Mouse (Mus musculus) lung, embryonic 16.5 days (tissue): ENCODE data around the gene Tprg. TPM values are rescaled to one million over a fixed set of nuclear protein-coding genes. Genes with fewer than 3 reads are reported as not detected.
A peak's percentile ranks its signal among the peaks of the same experiment; 100 is the strongest.

Source experiments
- ATAC-seq: fragments of 200-750 bp; cut with Nextera tagmentation; 2 replicates; pipeline ENCODE4 v1.8.0; 2017; ENCODE audit warnings: low read depth, mild to moderate bottlenecking, moderate library complexity
- H3K27ac ChIP-seq: fragments of 300-500 bp; sonication (generic); 2 replicates; pipeline ENCODE4 v1.5.1; 2014; ENCODE audit warnings: mild to moderate bottlenecking, control low read depth, low read length
- H3K27me3 ChIP-seq: fragments of 300-500 bp; sonication (generic); 2 replicates; pipeline ENCODE4 v1.6.1; 2014; ENCODE audit warnings: low read depth, low read length, mixed read lengths; ENCODE audit not compliant: control insufficient read depth, insufficient read depth
- H3K36me3 ChIP-seq: fragments of 300-500 bp; sonication (generic); 2 replicates; pipeline ENCODE4 v1.6.1; 2014; ENCODE audit warnings: low read length; ENCODE audit not compliant: control insufficient read depth, insufficient read depth
- H3K4me1 ChIP-seq: fragments of 300-500 bp; sonication (generic); replicated peaks from 2 replicates; pipeline ENCODE4 v1.6.1; 2014; ENCODE audit warnings: low read length, mixed read lengths; ENCODE audit not compliant: control insufficient read depth, insufficient read depth
- H3K4me2 ChIP-seq: fragments of 300-500 bp; sonication (generic); 2 replicates; pipeline ENCODE4 v1.6.1; 2014; ENCODE audit warnings: low read depth, low read length, control low read depth
- H3K4me3 ChIP-seq: fragments of 300-500 bp; sonication (generic); 2 replicates; pipeline ENCODE4 v1.5.1; 2014; ENCODE audit warnings: mild to moderate bottlenecking, low read length, control low read depth
- H3K9ac ChIP-seq: fragments of 300-500 bp; sonication (generic); 2 replicates; pipeline ENCODE4 v1.6.1; 2014; ENCODE audit warnings: low read length, control low read depth
- H3K9me3 ChIP-seq: fragments of 300-500 bp; sonication (generic); 2 replicates; pipeline ENCODE4 v1.6.1; 2016; ENCODE audit warnings: low read length; ENCODE audit not compliant: control insufficient read depth
- WGBS: fragments of 180-500 bp; shearing (Covaris S2); extraction: QIAGEN DNeasy Blood & Tissue Kit; methylation state at CpG from one replicate; pipeline ENCODE4 v1.1.7; 2014; 5-methylcytosine and 5-hydroxymethylcytosine counted together
- polyA plus RNA-seq: library from polyadenylated mRNA; unstranded; fragments of >200 nt; fragmentation: Nextera tagmentation; extraction: Ambion mirVana; gene quantifications from 2 replicates; pipeline ENCODE4 v1.2.1, GENCODE M21; 2015

Tprg gene
- polyA plus RNA-seq, 1 experiment from 2014 or later, result 0.19 TPM

DNA sequence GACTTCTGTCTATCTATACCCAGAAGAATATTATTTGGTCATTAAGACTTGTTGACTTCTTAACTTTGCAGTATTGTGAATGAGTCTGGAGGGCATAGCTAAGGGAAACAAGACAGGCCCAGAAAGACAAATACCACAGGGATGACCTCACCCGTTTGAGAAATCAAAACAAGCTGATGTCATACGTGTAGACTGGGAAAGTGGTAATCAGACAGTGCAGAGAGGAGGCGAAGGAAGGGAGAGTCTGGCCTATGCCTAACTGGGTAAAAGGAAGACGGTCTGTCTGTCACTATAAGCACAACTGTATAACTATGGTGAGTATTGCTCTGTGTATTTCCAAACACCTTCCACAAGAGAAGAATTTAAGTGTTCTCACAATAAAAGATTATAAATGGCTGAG lies 23.7 kb upstream of the Tprg start:
- WGBS, result 49% methylated on average over 4 of the region's 4 CpGs

GRCm38 (mm10) chr16:25263520-25264149 lies 23.0 kb upstream of the Tprg start:
- Histone ChIP-seq H3K36me3 (no peaks in the 10 kb centered on the region), H3K4me3 (no peak overlapping the region), H3K4me2 (no peak overlapping the region), H3K4me1 (no peaks in the 10 kb centered on the region), H3K27me3 (no peaks in the 10 kb centered on the region; the same call in 1 of the 2 replicates), H3K9ac (no peak overlapping the region), H3K27ac (no peak overlapping the region), H3K9me3 (no peaks in the 10 kb centered on the region)
- WGBS, result 32% methylated on average over 9 of the region's 9 CpGs
- 0 out of 2 replicates have a peak, but pooled peaks have one; percentile 26 for ATAC-seq

More for the DNA sequence above, 23.7 kb upstream of the Tprg start:
- Histone ChIP-seq H3K4me3 (no peak overlapping the region), H3K4me1 (no peaks in the 10 kb centered on the region), H3K27ac (no peak overlapping the region), H3K9me3 (no peaks in the 10 kb centered on the region), H3K4me2 (no peak overlapping the region), H3K9ac (no peak overlapping the region), H3K36me3 (no peaks in the 10 kb centered on the region), H3K27me3 (no peaks in the 10 kb centered on the region; the same call in 1 of the 2 replicates)
- no peak for ATAC-seq

DNA sequence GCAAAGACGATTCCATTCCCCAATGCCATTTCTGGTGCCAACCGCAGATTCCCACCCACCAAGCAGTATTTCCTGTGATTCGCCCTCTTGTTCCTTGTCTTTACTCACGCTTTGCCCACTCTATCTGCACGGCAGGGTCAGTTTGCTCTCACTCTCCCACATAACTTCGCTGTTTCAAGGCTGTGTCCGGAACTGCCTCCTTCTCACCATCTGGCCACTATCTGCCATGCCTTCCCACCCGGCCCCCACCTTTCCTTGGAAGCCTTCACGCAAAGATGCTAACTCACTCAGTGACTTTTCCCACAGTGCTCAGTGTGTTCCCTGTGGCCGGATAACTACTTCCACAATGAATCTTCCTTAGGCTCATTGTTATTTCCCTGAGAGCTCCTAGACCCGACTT lies 21.4 kb upstream of the Tprg start:
- Histone ChIP-seq H3K4me2 (no peak overlapping the region), H3K4me3 (no peak overlapping the region), H3K27me3 (no peaks in the 10 kb centered on the region; the same call in 1 of the 2 replicates), H3K4me1 (no peaks in the 10 kb centered on the region), H3K36me3 (no peaks in the 10 kb centered on the region), H3K9ac (no peak overlapping the region), H3K9me3 (no peaks in the 10 kb centered on the region), H3K27ac (no peak overlapping the region)
- WGBS, result 74% methylated on average over 11 of the region's 11 CpGs
- no peak for ATAC-seq

- no peaks in the 10 kb centered on the region for H3K36me3 ChIP-seq
- no peak overlapping the region for H3K4me2 ChIP-seq
- H3K27ac ChIP-seq, result no peak overlapping the region
- H3K27me3 ChIP-seq, result no peaks in the 10 kb centered on the region; the same call in 1 of the 2 replicates
- ATAC-seq, result no peak
- H3K9ac ChIP-seq, result no peak overlapping the region
- WGBS, result 30% methylated on average over 4 of the region's 4 CpGs
- H3K4me1 ChIP-seq, result no peaks in the 10 kb centered on the region
- no peaks in the 10 kb centered on the region for H3K9me3 ChIP-seq
- no peak overlapping the region for H3K4me3 ChIP-seq
Measured at GRCm38 (mm10) chr16:25268276-25268675, 18.3 kb upstream of the Tprg start.

GRCm38 (mm10) chr16:25282563-25282962 lies 4.1 kb upstream of the Tprg start:
- no peak for ATAC-seq

GRCm38 (mm10) chr16:25293753-25294152 lies 7.1 kb downstream of the Tprg start:
- no peaks in the 10 kb centered on the region for H3K9me3 ChIP-seq
- no peaks in the 10 kb centered on the region for H3K36me3 ChIP-seq
- no peaks in the 10 kb centered on the region for H3K4me1 ChIP-seq
- ATAC-seq, result no peak
- H3K9ac ChIP-seq, result no peak overlapping the region
- no peak overlapping the region for H3K4me3 ChIP-seq
- no peak overlapping the region for H3K4me2 ChIP-seq
- H3K27ac ChIP-seq, result no peak overlapping the region
- WGBS, result 71% methylated on average over 2 of the region's 2 CpGs
- no peaks in the 10 kb centered on the region for H3K27me3 ChIP-seq

More at GRCm38 (mm10) chr16:25282563-25282962, 4.1 kb upstream of the Tprg start:
- H3K4me1 ChIP-seq, result no peaks in the 10 kb centered on the region
- no peak overlapping the region for H3K4me3 ChIP-seq
- no peaks in the 10 kb centered on the region for H3K9me3 ChIP-seq
- H3K27ac ChIP-seq, result no peak overlapping the region
- H3K4me2 ChIP-seq, result no peak overlapping the region
- 71% methylated on average over 4 of the region's 4 CpGs for WGBS
- no peaks in the 10 kb centered on the region for H3K36me3 ChIP-seq
- no peaks in the 10 kb centered on the region for H3K27me3 ChIP-seq
- no peak overlapping the region for H3K9ac ChIP-seq

DNA sequence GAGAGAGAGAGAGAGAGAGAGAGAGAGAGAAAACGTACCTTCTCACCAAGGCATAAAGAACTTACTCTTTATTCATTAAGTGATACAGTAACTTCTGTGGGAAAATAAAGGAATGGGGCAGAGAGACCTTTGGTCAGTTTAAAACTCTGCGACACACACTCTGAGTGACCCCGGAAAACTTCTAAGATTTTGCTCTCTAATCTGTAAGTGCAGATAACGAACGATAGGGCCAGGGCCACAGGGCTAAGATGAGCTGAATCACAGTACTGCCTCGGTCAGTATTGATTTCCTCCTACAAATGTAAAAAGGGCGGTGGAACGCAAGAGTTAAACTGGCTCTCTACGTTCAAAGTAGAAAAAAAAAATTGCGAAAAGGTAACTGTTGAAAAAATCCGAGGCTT lies 8.9 kb downstream of the Tprg start:
- Histone ChIP-seq H3K9ac (no peak overlapping the region), H3K4me3 (no peak overlapping the region), H3K4me1 (no peaks in the 10 kb centered on the region), H3K36me3 (no peaks in the 10 kb centered on the region), H3K9me3 (no peaks in the 10 kb centered on the region), H3K27ac (no peak overlapping the region), H3K27me3 (no peaks in the 10 kb centered on the region), H3K4me2 (no peak overlapping the region)
- ATAC-seq, result no peak
- 73% methylated on average over 11 of the region's 11 CpGs for WGBS

DNA sequence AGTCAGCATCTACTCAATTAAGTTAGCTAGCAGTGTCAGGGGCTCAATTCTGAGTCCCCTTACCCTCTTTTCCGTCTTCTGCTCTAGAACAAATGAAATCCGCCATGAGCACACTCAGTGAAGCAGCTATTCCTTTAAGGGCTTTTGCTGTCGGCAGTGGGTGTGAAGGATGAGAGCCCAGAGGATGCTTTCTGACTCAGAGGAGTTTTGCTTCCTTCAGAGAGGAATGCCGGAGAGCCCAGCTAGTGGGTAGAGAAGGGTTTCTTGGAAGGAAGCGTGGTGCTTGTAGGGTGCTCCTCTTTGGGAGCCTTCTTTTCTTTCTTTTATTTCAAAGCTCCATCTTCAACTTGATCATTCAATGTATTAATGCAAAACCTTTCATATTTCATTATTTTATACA lies 10.1 kb downstream of the Tprg start:
- Histone ChIP-seq H3K36me3 (no peaks in the 10 kb centered on the region), H3K4me1 (no peaks in the 10 kb centered on the region), H3K9me3 (no peaks in the 10 kb centered on the region), H3K27ac (no peak overlapping the region), H3K27me3 (no peaks in the 10 kb centered on the region), H3K4me2 (no peak overlapping the region), H3K4me3 (no peak overlapping the region), H3K9ac (no peak overlapping the region)
- WGBS, result 79% methylated on average over 5 of the region's 5 CpGs
- ATAC-seq, result no peak

DNA sequence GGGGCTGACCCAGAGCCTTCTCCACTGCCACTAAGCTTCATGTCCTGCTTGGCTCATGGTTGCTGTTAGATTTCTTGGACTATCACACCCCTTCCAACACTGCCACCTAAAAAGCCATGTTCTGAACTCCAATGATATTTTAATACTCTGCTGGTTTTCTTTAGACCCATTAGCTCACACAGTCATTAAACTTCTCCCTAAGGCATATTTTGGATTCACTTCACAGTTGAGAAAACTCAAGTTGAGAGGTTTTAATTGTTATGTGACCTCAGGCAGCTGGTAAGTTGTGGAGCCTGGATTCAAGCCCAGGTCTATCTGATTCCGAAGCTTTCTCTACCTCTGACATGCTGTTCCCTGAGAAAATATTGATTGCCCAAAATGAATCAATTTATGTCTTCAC lies 11.6 kb downstream of the Tprg start:
- H3K4me1 ChIP-seq, result no peaks in the 10 kb centered on the region
- no peak overlapping the region for H3K27ac ChIP-seq
- no peak for ATAC-seq
- H3K4me3 ChIP-seq, result no peak overlapping the region
- no peaks in the 10 kb centered on the region for H3K36me3 ChIP-seq
- H3K9me3 ChIP-seq, result no peaks in the 10 kb centered on the region
- no peak overlapping the region for H3K9ac ChIP-seq
- no peak overlapping the region for H3K4me2 ChIP-seq
- no peaks in the 10 kb centered on the region for H3K27me3 ChIP-seq
- 71% methylated on average over 1 of the region's 1 CpGs for WGBS

DNA sequence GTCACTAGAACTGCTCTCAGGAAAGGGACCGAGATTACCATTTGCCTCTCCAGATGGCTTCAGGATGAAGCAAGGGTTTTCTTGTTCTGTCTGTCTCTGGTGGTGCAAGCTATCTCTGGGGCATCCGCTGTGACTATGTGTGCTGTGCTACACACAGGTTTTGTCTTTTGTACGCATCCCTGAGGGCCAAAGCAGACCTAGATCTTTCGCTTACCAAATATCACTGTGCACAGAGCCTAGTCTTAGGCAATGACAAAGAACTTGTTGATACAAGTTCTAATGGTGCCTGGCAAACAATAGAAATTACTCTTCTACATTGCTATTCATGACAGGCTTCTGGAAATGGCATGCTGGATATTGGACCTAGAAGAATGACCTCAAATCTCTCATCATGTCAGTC lies 16.0 kb downstream of the Tprg start:
- no peaks in the 10 kb centered on the region for H3K4me1 ChIP-seq
- 90% methylated on average over 4 of the region's 4 CpGs for WGBS
- H3K9me3 ChIP-seq, result no peaks in the 10 kb centered on the region
- H3K27ac ChIP-seq, result no peak overlapping the region
- no peak overlapping the region for H3K4me3 ChIP-seq
- no peak overlapping the region for H3K9ac ChIP-seq
- no peaks in the 10 kb centered on the region for H3K36me3 ChIP-seq
- H3K27me3 ChIP-seq, result no peaks in the 10 kb centered on the region
- no peak overlapping the region for H3K4me2 ChIP-seq
- ATAC-seq, result no peak
